Mouse (Mus musculus) intestine, embryonic 16.5 days (tissue): ENCODE data around the gene Ncor2. TPM values are rescaled to one million over a fixed set of nuclear protein-coding genes. Genes with fewer than 3 reads are reported as not detected.
A peak's percentile ranks its signal among the peaks of the same experiment; 100 is the strongest.

ENCODE experiments used
- ATAC-seq: fragments of 200-750 bp; cut with Nextera tagmentation; 2 replicates; pipeline ENCODE4 v1.8.0; 2017; ENCODE audit warnings: moderate TSS enrichment, moderate library complexity
- H3K27ac ChIP-seq: fragments of 300-500 bp; sonication (generic); 2 replicates; pipeline ENCODE4 v1.5.1; 2014; ENCODE audit warnings: mild to moderate bottlenecking, low read length
- H3K27me3 ChIP-seq: fragments of 300-500 bp; sonication (generic); replicated peaks from 2 replicates; pipeline ENCODE4 v1.6.1; 2014; ENCODE audit warnings: low read length, control low read depth, mixed read lengths; ENCODE audit not compliant: control insufficient read depth, insufficient read depth
- H3K36me3 ChIP-seq: fragments of 300-500 bp; sonication (generic); 2 replicates; pipeline ENCODE4 v1.6.1; 2014; ENCODE audit warnings: low read length, control low read depth; ENCODE audit not compliant: control insufficient read depth, insufficient read depth
- H3K4me1 ChIP-seq: fragments of 300-500 bp; sonication (generic); 2 replicates; pipeline ENCODE4 v1.6.1; 2014; ENCODE audit warnings: low read length, control low read depth, mixed read lengths; ENCODE audit not compliant: control insufficient read depth, insufficient read depth
- H3K4me2 ChIP-seq: fragments of 300-500 bp; sonication (generic); 2 replicates; pipeline ENCODE4 v1.6.1; 2014; ENCODE audit warnings: low read depth, low read length, control low read depth
- H3K4me3 ChIP-seq: fragments of 300-500 bp; sonication (generic); 2 replicates; pipeline ENCODE4 v1.5.1; 2014; ENCODE audit warnings: mild to moderate bottlenecking, low read length
- H3K9ac ChIP-seq: fragments of 300-500 bp; sonication (generic); 2 replicates; pipeline ENCODE4 v1.6.1; 2014; ENCODE audit warnings: low read depth, low read length
- H3K9me3 ChIP-seq: fragments of 300-500 bp; sonication (generic); 2 replicates; pipeline ENCODE4 v1.6.1; 2016; ENCODE audit warnings: low read length, control low read depth; ENCODE audit not compliant: control insufficient read depth
- WGBS: fragments of 180-500 bp; shearing (Covaris S2); extraction: QIAGEN DNeasy Blood & Tissue Kit; methylation state at CpG from one replicate; pipeline ENCODE4 v1.1.7; 2014; 5-methylcytosine and 5-hydroxymethylcytosine counted together
- polyA plus RNA-seq: library from polyadenylated mRNA; unstranded; fragments of >200 nt; fragmentation: Nextera tagmentation; extraction: Ambion mirVana; gene quantifications from 2 replicates; pipeline ENCODE4 v1.2.1, GENCODE M21; 2015

Gene Ncor2
- polyA plus RNA-seq, 1 experiment from 2014 or later: 14.4 TPM

DNA sequence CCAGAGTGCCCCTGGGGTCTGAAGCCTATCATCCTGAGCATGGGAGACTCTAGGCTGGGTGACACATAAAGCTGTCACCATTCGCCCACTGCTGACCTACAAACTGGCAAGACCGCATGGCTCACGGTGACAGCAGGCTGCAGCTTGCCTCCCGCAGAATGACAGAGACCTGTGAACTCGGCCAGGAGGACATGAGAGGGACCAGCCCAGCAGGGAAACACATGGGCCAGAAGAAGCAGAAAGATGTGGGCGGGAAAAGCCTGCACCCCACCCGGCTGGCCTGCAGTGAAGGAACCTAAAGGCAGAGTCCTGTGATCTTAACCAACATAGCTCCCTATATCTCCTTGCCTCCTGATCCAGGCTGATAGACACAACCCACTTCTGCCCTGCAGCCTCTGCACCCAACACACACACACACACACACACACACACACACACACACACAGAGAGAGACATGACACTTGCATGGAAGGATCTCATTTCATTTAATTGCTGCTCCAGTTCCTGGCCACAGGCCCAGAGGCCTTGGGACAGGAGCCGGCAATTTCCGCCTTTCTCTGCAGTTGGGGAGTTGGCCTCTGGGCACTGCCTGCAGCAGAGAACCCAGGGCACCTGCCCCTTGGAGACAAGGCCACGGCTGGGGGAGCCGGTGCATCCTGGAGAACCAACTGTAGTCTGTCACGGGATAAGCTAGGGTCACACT lies 14.4 kb downstream of the Ncor2 start:
- peak; percentile 68 for ATAC-seq
- WGBS: 28% methylated on average over 12 of the region's 12 CpGs
- peak overlapping the region; percentile 20; the same call in 1 of the 2 replicates for H3K9ac ChIP-seq
- no peak overlapping the region for H3K4me2 ChIP-seq
- H3K9me3 ChIP-seq: no peaks in the 10 kb centered on the region
- no peak overlapping the region for H3K4me3 ChIP-seq
- H3K4me1 ChIP-seq: peaks cover 68% of the 10 kb centered on the region
- no peaks in the 10 kb centered on the region for H3K27me3 ChIP-seq
- H3K27ac ChIP-seq: peak overlapping the region; percentile 75
- H3K36me3 ChIP-seq: no peaks in the 10 kb centered on the region

DNA sequence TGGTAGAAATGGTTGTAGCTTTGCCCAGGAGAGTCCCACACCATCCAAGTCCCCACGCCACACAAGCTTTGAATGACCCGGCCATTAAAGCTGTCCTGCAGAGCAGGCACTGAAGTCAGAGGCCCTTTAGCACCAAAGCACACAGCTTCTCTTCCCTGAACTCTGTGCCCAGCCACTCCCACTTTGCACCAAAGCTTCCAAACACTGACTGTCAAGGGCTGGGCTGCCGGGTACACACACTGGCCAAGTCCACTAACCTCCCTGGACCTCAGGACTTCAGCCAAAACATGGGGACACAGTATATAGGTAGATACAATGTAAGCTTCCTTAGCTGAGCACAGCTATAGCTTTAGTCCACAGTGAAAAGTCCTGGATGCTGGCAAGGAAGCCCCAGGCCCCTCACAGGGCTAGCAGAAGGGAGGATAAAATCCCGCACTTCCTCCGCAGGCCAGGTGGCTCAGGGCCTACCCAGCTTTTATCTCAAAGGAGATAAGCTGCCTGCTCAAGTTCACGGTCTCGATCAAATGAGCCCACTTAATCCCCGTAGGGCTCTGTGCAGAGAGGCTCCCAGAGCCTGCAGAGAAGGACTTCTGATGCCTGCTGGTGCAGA lies 15.5 kb downstream of the Ncor2 start:
- Histone ChIP-seq H3K9ac (0 out of 2 replicates have a peak overlapping the region, but pooled peaks have one; percentile 31), H3K4me2 (no peak overlapping the region), H3K4me3 (no peak overlapping the region), H3K27ac (peak overlapping the region; percentile 57), H3K36me3 (no peaks in the 10 kb centered on the region), H3K27me3 (no peaks in the 10 kb centered on the region), H3K4me1 (peaks cover 79% of the 10 kb centered on the region), H3K9me3 (no peaks in the 10 kb centered on the region)
- 25% methylated on average over 8 of the region's 8 CpGs for WGBS
- peak; percentile 46 for ATAC-seq

DNA sequence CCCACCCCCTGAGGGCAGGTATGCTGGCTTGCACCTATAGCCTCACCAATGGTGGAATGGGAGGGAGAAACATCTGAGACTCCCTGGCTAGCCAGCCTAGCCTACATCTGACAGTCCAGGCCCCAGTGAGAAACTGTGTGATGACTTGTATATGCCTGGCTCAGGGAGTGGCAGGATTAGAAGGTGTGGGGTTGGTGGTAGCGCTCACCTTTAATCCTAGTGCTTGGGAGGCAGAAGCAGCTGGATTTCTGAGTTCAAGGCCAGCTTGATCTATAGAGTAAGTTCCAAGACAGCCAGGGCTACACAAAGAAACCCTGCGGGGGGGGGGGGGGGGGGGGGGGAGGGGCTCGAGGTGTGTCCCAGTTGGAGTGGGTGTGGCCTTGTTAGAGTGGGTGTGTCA lies 16.6 kb downstream of the Ncor2 start:
- 38% methylated on average over 2 of the region's 3 CpGs for WGBS
- H3K4me2 ChIP-seq: no peak overlapping the region

DNA sequence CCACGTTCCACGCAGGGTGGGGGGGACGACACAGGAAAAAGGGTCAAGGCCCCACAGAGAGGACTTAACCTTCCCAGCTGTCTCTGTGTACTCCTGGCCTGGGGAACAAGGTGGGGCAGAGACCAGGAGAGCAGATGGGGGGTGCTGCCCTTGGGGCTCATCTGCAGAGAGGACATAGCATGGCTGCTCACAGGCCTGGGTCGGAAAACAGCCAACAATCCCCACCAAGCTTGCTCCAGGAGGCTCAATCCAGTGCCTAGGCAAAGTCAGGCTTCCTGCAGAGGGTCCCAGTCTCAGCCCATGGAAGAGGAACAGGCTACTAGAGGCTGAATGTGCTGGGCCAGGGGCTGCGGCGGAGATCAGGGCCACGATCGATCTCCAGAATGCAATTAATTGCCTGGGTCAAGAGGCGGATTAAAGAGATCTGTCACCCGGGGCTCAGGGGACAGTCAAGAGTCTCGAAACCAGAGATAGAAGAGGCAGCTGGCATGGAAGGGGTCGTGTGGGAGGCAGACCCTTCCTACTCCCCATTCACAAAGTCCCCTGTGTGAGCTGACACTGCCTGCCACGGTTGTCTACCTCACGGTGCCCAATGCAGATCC lies 19.1 kb downstream of the Ncor2 start:
- Histone ChIP-seq H3K36me3 (no peaks in the 10 kb centered on the region), H3K4me1 (peaks cover 85% of the 10 kb centered on the region), H3K4me3 (no peak overlapping the region), H3K9ac (peak overlapping the region; percentile 59), H3K4me2 (peak overlapping the region; percentile 62), H3K9me3 (no peaks in the 10 kb centered on the region), H3K27ac (peak overlapping the region; percentile 81), H3K27me3 (no peaks in the 10 kb centered on the region)
- no peak for ATAC-seq
- WGBS: 48% methylated on average over 14 of the region's 14 CpGs

More for the DNA sequence above, 16.6 kb downstream of the Ncor2 start:
- Histone ChIP-seq H3K9ac (no peak overlapping the region), H3K36me3 (no peaks in the 10 kb centered on the region), H3K27me3 (no peaks in the 10 kb centered on the region), H3K4me1 (peaks cover 85% of the 10 kb centered on the region), H3K27ac (no peak overlapping the region), H3K4me3 (no peak overlapping the region), H3K9me3 (no peaks in the 10 kb centered on the region)
- no peak for ATAC-seq

DNA sequence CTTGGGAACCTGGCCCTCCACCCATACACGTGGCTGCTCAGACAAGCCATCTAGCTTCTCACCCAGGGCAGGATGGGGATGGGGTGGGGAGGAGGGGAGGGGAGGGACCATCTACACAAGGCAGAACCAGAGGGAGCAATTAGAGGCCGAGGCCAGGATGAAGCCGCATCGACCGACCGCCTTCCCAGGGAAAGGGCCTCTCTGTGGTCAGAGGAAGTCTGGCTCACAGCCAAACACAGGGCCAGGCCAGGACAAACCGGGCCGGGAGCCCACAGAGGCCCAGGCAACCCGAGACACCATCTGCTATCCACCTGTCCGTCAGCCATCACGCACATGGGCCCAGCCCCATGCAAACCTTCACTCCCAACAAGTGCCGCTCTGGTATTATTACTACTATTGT lies 19.7 kb downstream of the Ncor2 start:
- H3K4me2 ChIP-seq: peak overlapping the region; percentile 62
- peak overlapping the region; percentile 23; the same call in 1 of the 2 replicates for H3K4me3 ChIP-seq
- H3K9ac ChIP-seq: peak overlapping the region; percentile 59
- H3K4me1 ChIP-seq: peaks cover 82% of the 10 kb centered on the region
- H3K27me3 ChIP-seq: no peaks in the 10 kb centered on the region
- peak overlapping the region; percentile 81 for H3K27ac ChIP-seq
- WGBS: 6% methylated on average over 12 of the region's 12 CpGs
- H3K9me3 ChIP-seq: no peaks in the 10 kb centered on the region
- no peaks in the 10 kb centered on the region for H3K36me3 ChIP-seq
- ATAC-seq: peak; percentile 54

DNA sequence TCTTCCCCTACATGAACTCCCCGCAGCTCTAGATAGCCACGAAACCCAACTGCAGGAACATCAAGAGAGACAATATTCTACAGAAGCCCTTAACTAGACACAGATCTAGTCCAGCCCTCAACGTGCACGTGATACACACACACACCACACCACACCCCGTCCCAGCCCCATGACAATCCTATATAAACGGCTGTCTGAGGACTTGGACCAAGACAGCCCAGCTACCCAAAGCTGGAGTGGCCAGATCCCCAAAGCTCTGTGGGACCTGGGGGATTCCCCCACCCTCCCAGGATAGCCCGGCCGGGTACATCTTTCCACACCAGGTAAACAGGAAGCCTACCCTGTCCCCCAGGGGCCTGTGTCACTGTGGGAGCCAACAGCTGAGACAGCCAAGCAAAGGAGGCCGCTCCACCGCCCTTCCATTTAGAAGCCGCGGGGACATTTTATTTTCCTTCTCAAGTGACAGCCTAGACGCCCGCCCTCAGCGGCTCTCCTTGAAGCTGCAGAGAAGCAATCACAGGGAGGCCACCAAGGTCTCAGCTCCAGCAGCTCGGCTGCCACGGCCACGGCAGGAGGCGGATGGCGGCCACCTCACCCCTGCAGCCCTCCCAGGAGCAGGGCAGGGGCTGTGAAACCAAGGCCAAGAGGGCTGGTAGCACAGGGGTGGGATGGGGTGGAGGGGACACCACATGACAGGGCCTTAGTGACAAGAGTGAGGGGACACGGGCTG lies 20.6 kb downstream of the Ncor2 start:
- Histone ChIP-seq H3K9ac (peak overlapping the region; percentile 59), H3K27ac (peak overlapping the region; percentile 81), H3K36me3 (no peaks in the 10 kb centered on the region), H3K4me3 (peak overlapping the region; percentile 23), H3K9me3 (no peaks in the 10 kb centered on the region), H3K4me1 (peaks cover 81% of the 10 kb centered on the region), H3K27me3 (no peaks in the 10 kb centered on the region), H3K4me2 (peak overlapping the region; percentile 62)
- ATAC-seq: peak; percentile 57
- 16% methylated on average over 21 of the region's 21 CpGs for WGBS

DNA sequence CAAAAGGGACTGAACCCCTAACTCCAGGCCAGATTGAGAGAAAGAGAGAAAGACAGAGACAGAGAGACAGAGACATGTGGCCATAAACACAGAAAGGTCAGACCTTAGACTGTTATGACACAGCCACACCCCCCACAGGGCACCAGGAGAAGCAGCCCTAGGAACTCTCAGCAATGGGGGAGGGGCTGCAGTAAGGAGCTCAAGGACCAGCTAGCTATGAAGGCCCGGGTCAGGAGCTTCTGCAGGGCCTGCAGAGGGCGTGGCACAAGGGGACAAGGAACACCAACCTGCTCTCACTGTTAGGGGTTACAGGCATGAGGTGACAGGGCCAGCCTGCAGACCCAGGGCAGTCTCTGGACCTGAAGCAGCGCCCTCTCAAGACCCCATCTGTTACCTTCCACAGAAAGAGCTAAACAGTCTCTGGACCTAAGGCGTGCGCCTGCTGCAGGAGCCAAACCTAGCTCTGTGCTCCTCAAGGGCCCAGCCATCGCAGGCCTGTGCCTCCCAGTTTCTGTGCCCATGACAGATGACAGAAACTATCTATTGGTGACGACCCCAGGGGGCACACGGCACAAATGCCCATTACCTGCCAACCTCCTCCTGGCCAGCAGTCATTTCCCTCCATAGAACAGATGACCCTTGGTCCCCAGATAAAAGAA lies 21.5 kb downstream of the Ncor2 start:
- H3K4me3 ChIP-seq: 0 out of 2 replicates have a peak overlapping the region, but pooled peaks have one; percentile 4
- peak overlapping the region; percentile 33; the same call in 1 of the 2 replicates for H3K9ac ChIP-seq
- peak overlapping the region; percentile 81 for H3K27ac ChIP-seq
- no peaks in the 10 kb centered on the region for H3K9me3 ChIP-seq
- H3K36me3 ChIP-seq: no peaks in the 10 kb centered on the region
- peaks cover 81% of the 10 kb centered on the region for H3K4me1 ChIP-seq
- no peaks in the 10 kb centered on the region for H3K27me3 ChIP-seq
- H3K4me2 ChIP-seq: peak overlapping the region; percentile 62
- peak; percentile 19 for ATAC-seq
- 51% methylated on average over 8 of the region's 8 CpGs for WGBS

DNA sequence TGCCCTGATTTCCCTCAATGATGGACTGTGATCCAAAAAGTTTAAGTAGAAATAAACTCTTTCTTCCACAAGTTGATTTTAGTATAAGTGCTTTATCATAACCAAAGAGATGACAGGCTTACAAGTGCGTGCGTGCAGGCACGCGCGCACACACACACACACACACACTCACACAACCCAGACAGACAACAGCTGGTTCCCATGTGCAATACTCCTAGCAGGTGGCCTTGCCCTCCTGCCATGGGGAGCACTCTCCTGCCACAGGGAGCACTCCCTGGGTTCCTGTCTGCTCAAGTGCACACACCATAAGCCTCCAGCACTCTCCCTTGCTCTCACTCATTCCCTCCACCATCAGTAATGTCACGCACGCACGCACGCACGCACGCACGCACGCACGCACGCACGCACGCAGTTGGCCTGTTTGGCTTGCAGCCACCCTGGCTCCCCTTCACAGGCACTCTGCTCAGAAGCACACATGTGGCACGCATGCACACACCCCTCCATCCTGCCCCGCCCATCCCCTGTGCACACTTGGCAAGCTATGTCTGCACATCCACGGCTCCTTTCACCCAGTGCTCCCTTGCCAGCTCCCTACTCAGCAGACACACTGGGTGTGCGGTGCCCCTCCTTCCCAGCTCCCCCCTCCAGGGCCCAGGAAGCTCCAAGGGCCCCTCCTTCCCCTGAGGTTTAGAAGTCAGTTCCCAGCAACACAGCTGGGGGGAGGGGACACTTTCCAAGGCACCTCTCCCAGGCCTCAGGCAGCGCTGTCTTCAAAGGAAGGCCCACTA lies 22.4 kb downstream of the Ncor2 start:
- ATAC-seq: no peak
- peak overlapping the region; percentile 44 for H3K27ac ChIP-seq

More for the DNA sequence above, 22.4 kb downstream of the Ncor2 start:
- no peaks in the 10 kb centered on the region for H3K9me3 ChIP-seq
- peaks cover 81% of the 10 kb centered on the region for H3K4me1 ChIP-seq
- H3K4me3 ChIP-seq: no peak overlapping the region
- H3K4me2 ChIP-seq: no peak overlapping the region
- H3K27me3 ChIP-seq: no peaks in the 10 kb centered on the region
- H3K36me3 ChIP-seq: no peaks in the 10 kb centered on the region
- WGBS: 64% methylated on average over 22 of the region's 22 CpGs
- H3K9ac ChIP-seq: 0 out of 2 replicates have a peak overlapping the region, but pooled peaks have one; percentile 22
